Mouse (Mus musculus) limb, embryonic 11.5 days (tissue): ENCODE results near the gene Cox7a1. TPM values are rescaled to one million over a fixed set of nuclear protein-coding genes. Genes with fewer than 3 reads are reported as not detected.
"Not testable (repeated sequence)": the region's sequence is repeated elsewhere in the genome, so short reads cannot be mapped to it uniquely, and the experiment has no call there.

Source experiments
- ATAC-seq: fragments of 200-750 bp; cut with Nextera tagmentation; 2 replicates; pipeline ENCODE4 v1.8.0; 2017; ENCODE audit warnings: low read depth; ENCODE audit not compliant: insufficient number of reproducible peaks, low FRiP score, low TSS enrichment
- DNase-seq: peaks from one replicate; pipeline ENCODE4 v3.0.0-alpha.2; 2015; ENCODE audit warnings: low spot score
- H3K27ac ChIP-seq: fragments of 300-500 bp; sonication (generic); replicated peaks from 2 replicates; pipeline ENCODE4 v1.5.1; 2014; ENCODE audit warnings: low read depth, mild to moderate bottlenecking, low read length
- H3K27me3 ChIP-seq: fragments of 300-500 bp; sonication (generic); 2 replicates; pipeline ENCODE4 v1.6.1; 2014; ENCODE audit warnings: mild to moderate bottlenecking, low read length, mixed read lengths; ENCODE audit not compliant: control insufficient read depth, insufficient read depth
- H3K36me3 ChIP-seq: fragments of 300-500 bp; sonication (generic); 2 replicates; pipeline ENCODE4 v1.6.1; 2014; ENCODE audit warnings: mild to moderate bottlenecking, low read length, moderate library complexity, mixed read lengths; ENCODE audit not compliant: control insufficient read depth, insufficient read depth
- H3K4me1 ChIP-seq: fragments of 300-500 bp; sonication (generic); 2 replicates; pipeline ENCODE4 v1.6.1; 2014; ENCODE audit warnings: low read length, mixed read lengths; ENCODE audit not compliant: control insufficient read depth, insufficient read depth
- H3K4me2 ChIP-seq: fragments of 300-500 bp; sonication (generic); 2 replicates; pipeline ENCODE4 v1.6.1; 2014; ENCODE audit warnings: low read depth, mild to moderate bottlenecking, moderate library complexity; ENCODE audit not compliant: severe bottlenecking
- H3K4me3 ChIP-seq: fragments of 300-500 bp; sonication (generic); 2 replicates; pipeline ENCODE4 v1.5.1; 2014; ENCODE audit warnings: low read depth, low read length
- H3K9ac ChIP-seq: fragments of 300-500 bp; sonication (generic); 2 replicates; pipeline ENCODE4 v1.6.1; 2014; ENCODE audit warnings: mild to moderate bottlenecking, low read length
- H3K9me3 ChIP-seq: fragments of 300-500 bp; sonication (generic); 2 replicates; pipeline ENCODE4 v1.6.1; 2016; ENCODE audit warnings: low read length; ENCODE audit not compliant: control insufficient read depth
- WGBS: fragments of 180-500 bp; shearing (Covaris S2); extraction: QIAGEN DNeasy Blood & Tissue Kit; methylation state at CpG from one replicate; pipeline ENCODE4 v1.1.7; 2014; 5-methylcytosine and 5-hydroxymethylcytosine counted together
- polyA plus RNA-seq: library from polyadenylated mRNA; unstranded; fragments of >200 nt; fragmentation: Nextera tagmentation; extraction: Ambion mirVana; gene quantifications from 2 replicates; pipeline ENCODE4 v1.2.1, GENCODE M21; 2014

The Cox7a1 gene
- polyA plus RNA-seq, 1 experiment from 2014 or later: 2.3 TPM

- ATAC-seq, H3K4me1 ChIP-seq, H3K27me3 ChIP-seq, DNase-seq, H3K4me2 ChIP-seq, H3K9ac ChIP-seq, H3K9me3 ChIP-seq, H3K27ac ChIP-seq, H3K4me3 ChIP-seq: not testable (repeated sequence)
- WGBS: 67% methylated on average over 7 of the region's 7 CpGs
- peaks cover 16% of the 10 kb centered on the region for H3K36me3 ChIP-seq
Measured at GRCm38 (mm10) chr7:30183189-30183588, 755 bp upstream of the Cox7a1 start.

DNA sequence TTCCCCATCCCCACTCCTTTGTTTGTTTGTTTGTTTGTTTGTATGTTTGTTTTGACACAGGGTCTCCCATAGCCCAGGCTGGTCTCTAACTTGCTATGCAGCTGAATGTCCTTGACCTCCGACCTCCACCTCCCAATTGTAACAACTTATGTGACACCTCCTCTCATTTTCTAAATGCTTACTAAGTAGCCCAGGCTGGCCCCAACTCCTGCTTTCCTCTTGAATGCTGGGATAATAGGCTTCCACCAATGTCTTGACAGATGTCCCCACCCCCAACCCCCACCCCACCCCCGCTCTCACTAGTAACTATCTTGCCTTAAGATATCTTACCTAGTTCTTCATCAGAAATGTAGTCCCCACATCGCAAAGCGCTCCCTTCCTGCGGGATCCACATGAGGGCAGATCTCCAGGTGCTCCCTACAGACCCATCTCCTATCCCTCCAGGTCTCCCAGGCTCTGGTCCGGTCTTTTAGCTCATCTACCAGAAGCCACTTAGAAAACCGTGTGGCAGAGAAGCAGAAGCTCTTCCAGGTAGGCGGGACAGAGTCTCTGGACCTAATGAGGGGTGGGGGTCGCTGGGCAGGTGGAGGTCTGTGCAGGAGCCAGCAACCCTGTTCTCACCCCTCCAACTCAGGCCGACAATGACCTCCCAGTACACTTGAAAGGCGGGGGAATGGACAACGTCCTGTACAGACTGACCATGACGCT is 851 bp downstream of the Cox7a1 start:
- Histone ChIP-seq H3K9ac (no peak overlapping the region), H3K36me3 (peaks cover 16% of the 10 kb centered on the region)

DNA sequence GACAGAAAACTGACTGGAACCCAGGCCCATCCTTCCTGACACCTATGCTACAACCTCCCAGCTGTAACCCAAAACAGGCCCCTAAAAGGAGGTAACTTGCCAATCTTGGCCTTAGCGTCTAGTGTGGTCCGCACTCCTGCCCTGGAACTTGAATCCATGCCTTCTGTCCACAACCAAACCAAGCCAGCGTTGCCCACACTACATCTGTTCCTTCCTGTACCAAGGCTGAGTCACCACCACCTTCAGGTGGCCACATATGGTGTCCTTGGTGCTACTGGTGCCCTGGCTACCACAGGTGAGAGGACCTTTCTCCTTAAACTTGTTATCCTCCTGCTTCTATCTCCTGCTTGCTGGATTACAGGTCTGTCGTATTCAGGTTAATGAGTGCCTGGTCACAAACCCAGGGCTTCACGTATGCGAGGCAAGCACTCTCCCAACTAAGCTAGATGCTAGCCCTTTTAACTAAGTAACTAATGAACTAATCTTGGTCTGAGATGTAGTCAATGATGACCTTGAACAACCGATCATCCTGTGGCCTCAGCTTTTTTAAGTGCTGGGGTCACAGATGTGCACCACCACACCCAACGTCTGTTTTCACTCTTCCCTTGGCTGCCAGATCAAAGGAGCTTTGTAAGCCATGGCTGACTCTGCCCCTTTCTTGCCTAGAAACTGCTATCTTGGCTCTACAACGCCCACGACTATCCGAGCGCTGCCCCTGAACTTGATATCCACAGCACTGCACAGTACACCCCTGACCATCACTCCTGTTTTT is 4.6 kb downstream of the Cox7a1 start:
- H3K9ac ChIP-seq: no peak overlapping the region
- no peak overlapping the region for H3K4me2 ChIP-seq
- peaks cover 22% of the 10 kb centered on the region for H3K36me3 ChIP-seq
- peaks cover 7% of the 10 kb centered on the region for H3K4me1 ChIP-seq
- WGBS: 73% methylated on average over 12 of the region's 12 CpGs
- ATAC-seq (no peak), DNase-seq (no peak)
- no peaks in the 10 kb centered on the region for H3K27me3 ChIP-seq
- no peaks in the 10 kb centered on the region for H3K9me3 ChIP-seq
- H3K4me3 ChIP-seq: no peak overlapping the region
- H3K27ac ChIP-seq: no peak overlapping the region

More for the DNA sequence above, 851 bp downstream of the Cox7a1 start:
- no peak for ATAC-seq
- no peaks in the 10 kb centered on the region for H3K9me3 ChIP-seq
- no peak overlapping the region for H3K4me3 ChIP-seq
- H3K4me1 ChIP-seq: no peaks in the 10 kb centered on the region
- no peak overlapping the region; the same call in 1 of the 2 replicates for H3K4me2 ChIP-seq
- 70% methylated on average over 13 of the region's 13 CpGs for WGBS
- H3K27me3 ChIP-seq: no peaks in the 10 kb centered on the region
- no peak for DNase-seq
- no peak overlapping the region for H3K27ac ChIP-seq

- Histone ChIP-seq H3K4me1 (peaks cover 7% of the 10 kb centered on the region), H3K27me3 (no peaks in the 10 kb centered on the region), H3K36me3 (peaks cover 22% of the 10 kb centered on the region), H3K27ac (no peak overlapping the region), H3K9ac (no peak overlapping the region), H3K4me2 (no peak overlapping the region), H3K9me3 (no peaks in the 10 kb centered on the region), H3K4me3 (no peak overlapping the region)
- DNase-seq (no peak), ATAC-seq (no peak)
- 81% methylated on average over 4 of the region's 4 CpGs for WGBS
Measured at GRCm38 (mm10) chr7:30189116-30189491, 5.2 kb downstream of the Cox7a1 start.

GRCm38 (mm10) chr7:30192088-30192487 is 8.1 kb downstream of the Cox7a1 start:
- DNase-seq: no peak
- Histone ChIP-seq H3K9me3 (no peaks in the 10 kb centered on the region), H3K27ac (no peak overlapping the region), H3K4me2 (no peak overlapping the region; the same call in 1 of the 2 replicates), H3K36me3 (peaks cover 13% of the 10 kb centered on the region), H3K4me3 (no peak overlapping the region), H3K9ac (no peak overlapping the region), H3K27me3 (no peaks in the 10 kb centered on the region), H3K4me1 (peaks cover 10% of the 10 kb centered on the region)
- ATAC-seq: no peak
- WGBS: 89% methylated on average over 12 of the region's 12 CpGs

DNA sequence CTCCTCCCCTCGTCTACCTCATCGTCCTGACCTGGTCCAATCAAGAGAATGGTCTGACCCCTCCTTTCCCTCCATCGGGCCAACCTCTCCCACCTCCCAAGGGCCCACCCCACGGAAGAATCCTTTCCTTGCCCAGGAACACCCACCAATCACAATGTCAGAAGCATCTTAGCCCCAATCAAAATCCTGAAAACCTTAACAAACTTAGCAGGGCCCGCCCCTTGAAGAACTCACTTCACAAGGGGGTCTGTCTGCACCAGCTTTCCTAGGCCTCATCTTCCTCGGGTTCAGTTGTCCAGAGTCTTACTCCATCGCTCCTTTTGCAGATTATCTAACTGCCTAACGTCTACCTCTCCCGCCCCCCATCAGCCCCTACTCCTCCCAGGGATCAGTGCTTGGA is 9.1 kb downstream of the Cox7a1 start:
- ATAC-seq (no peak), DNase-seq (no peak)
- Histone ChIP-seq H3K27me3 (no peaks in the 10 kb centered on the region), H3K9me3 (peaks cover 2% of the 10 kb centered on the region; the same call in 1 of the 2 replicates), H3K9ac (peak overlapping the region; percentile 35; the same call in 1 of the 2 replicates), H3K4me3 (peak overlapping the region; percentile 79), H3K4me1 (peaks cover 10% of the 10 kb centered on the region), H3K4me2 (peak overlapping the region; percentile 78), H3K27ac (no peak overlapping the region), H3K36me3 (peaks cover 11% of the 10 kb centered on the region)
- WGBS: 15% methylated on average over 9 of the region's 9 CpGs

DNA sequence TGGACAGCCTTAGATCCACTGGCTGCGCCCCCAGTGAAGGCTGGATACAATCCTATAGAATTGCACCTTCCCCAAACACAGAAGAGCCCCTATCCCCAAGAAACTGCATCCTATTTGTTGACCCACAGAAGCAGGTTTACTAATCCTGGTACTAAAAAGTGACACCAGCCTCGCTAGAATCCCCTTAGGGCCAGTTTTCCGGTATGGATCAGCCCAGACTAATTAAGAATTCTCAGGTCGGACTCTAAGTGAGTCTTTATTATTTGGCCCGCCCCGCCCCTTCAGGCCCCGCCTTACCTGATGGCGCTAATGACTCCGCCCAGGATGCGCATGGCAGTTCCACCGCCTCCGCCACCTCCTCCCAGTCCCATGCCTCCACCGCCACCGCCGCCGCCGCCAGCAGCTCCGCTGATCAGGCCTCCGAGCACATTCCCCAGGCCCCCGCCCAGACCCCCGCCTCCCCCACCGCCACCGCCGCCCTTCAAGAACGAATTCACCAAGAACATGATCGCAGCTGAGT is 9.7 kb downstream of the Cox7a1 start:
- peak; percentile 56; the same call in 1 of the 2 replicates for ATAC-seq
- Histone ChIP-seq H3K27me3 (no peaks in the 10 kb centered on the region), H3K4me1 (peaks cover 10% of the 10 kb centered on the region), H3K4me3 (peak overlapping the region; percentile 79), H3K27ac (no peak overlapping the region), H3K4me2 (peak overlapping the region; percentile 78), H3K36me3 (peaks cover 11% of the 10 kb centered on the region), H3K9ac (peak overlapping the region; percentile 69; the same call in 1 of the 2 replicates), H3K9me3 (peaks cover 2% of the 10 kb centered on the region; the same call in 1 of the 2 replicates)
- WGBS: under 1% methylated on average over 26 of the region's 26 CpGs
- peak; percentile 83 for DNase-seq

DNA sequence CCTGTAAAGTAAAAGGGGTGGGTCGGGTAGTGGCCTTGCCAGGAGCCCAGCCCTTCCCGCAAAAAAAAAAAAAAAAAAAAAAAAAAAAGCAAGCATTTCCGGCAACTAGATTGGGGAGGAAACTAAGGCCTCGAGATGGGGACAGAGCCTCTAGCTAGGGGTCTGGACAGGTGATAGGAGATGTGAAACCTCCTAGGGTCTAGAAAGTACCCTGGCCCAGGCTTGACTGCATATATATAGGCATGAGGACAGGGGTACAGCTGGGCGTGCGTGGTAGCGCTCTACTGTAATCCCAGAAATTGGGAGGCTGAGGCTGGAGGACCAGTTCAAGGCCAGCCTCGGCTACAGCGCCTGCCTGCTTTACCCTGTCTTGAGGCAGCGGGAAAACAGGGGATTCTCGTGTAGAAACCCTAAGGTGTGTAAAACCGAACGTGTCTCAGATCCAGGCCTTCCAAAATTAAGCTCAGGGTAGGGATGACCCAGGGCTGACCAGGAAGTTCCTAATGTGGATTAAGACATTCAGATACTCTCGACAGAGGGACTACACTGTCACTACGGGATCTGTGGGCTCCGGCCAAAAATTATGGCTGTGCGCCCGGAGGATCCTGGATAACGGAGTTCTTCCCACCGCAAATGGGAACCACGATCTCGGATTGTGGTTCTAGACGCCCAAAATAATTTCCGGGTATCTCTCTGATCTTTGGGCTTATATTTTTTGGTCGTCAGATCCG is 10.3 kb downstream of the Cox7a1 start:
- no peaks in the 10 kb centered on the region for H3K27me3 ChIP-seq

More for the DNA sequence above, 10.3 kb downstream of the Cox7a1 start:
- Histone ChIP-seq H3K4me3 (peak overlapping the region; percentile 79), H3K9ac (peak overlapping the region; percentile 69), H3K4me1 (peaks cover 10% of the 10 kb centered on the region), H3K4me2 (peak overlapping the region; percentile 78), H3K36me3 (peaks cover 6% of the 10 kb centered on the region), H3K9me3 (peaks cover 2% of the 10 kb centered on the region; the same call in 1 of the 2 replicates), H3K27ac (peak overlapping the region; percentile 58)
- ATAC-seq: peak; percentile 19; the same call in 1 of the 2 replicates
- peak; percentile 50 for DNase-seq
- under 1% methylated on average over 26 of the region's 26 CpGs for WGBS
